Mouse (Mus musculus) urinary bladder, adult 18-20 months (tissue): Measurements from ENCODE around the gene Stk25.

ENCODE experiments used
- DNase-seq, 2 experiments: peaks; one replicate each; pipeline ENCODE4 v3.0.0; 2022; ENCODE audit warnings: low spot score in 2 of 2, mixed read lengths in 2 of 2

Stk25 gene

GRCm38 (mm10) chr1:93608696-93609245 lies 49.7 kb downstream of the Stk25 start:
- DNase-seq: no peak

- DNase-seq: no peak
Observed at GRCm38 (mm10) chr1:93607090-93608083, 51.1 kb downstream of the Stk25 start.

- DNase-seq: no peak
Observed at GRCm38 (mm10) chr1:93603921-93604320, 54.5 kb downstream of the Stk25 start.

- DNase-seq: no peak
Observed at GRCm38 (mm10) chr1:93602911-93603310, 55.5 kb downstream of the Stk25 start.

- no peak for DNase-seq
Observed at GRCm38 (mm10) chr1:93595916-93596315, 62.5 kb downstream of the Stk25 start.

- no peak for DNase-seq
Observed at GRCm38 (mm10) chr1:93593960-93594359, 64.5 kb downstream of the Stk25 start.

GRCm38 (mm10) chr1:93588346-93588745 lies 70.1 kb downstream of the Stk25 start:
- no peak for DNase-seq

GRCm38 (mm10) chr1:93581545-93581944 lies 76.9 kb downstream of the Stk25 start:
- DNase-seq: no peak

GRCm38 (mm10) chr1:93577861-93578260 lies 80.6 kb downstream of the Stk25 start:
- DNase-seq: no peak

- DNase-seq: no peak
Observed at GRCm38 (mm10) chr1:93577066-93577465, 81.4 kb downstream of the Stk25 start.
